9 mouse cellular contexts compared by ENCODE assay signal in the genomic region with DNA sequence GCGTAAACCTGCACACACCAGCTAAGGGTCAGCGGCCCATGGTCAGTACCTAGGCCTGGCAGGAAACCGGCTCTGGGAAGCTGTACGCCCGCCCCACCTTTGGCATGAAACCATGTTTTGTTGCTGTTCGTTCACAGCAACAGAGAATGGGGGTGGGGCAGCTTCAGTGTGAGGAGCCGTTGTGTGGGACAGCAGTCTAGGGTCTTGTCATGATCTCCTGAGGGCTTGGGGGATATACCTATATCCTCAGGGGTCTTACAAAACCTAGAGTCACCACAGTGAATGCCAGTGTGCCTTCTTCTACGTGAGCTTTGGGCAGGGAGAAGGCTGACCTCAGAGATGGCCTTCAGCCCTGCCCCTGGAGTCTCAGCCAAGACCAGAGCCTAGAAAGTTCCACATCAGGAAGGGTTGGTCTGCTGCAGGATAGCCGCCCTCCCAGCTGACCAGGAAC. TPM values are rescaled to one million over a fixed set of nuclear protein-coding genes. Genes with fewer than 3 reads are reported as not detected.
A peak's percentile ranks its signal among the peaks of the same experiment; 100 is the strongest.
DNase-seq lines count a peak whose midpoint lies in the region.
"Had no signal": no experiment of that assay in that cellular context is flagged by ENCODE, and none has a peak within 500 bp of the region (broad histone marks: within the 10 kb centered on the region; RNA-seq: fewer than 3 reads in every experiment).

No protein-coding gene starts in this region.

- DNase-seq in adrenal gland, postnatal 14 days = peak; percentile 75
- DNase-seq in adrenal gland, adult 18-20 months (ENCODE audit: low spot score in 2 of 2) = no peak
- DNase-seq in urinary bladder, postnatal 14 days (ENCODE audit: low spot score) = peak; percentile 49
- DNase-seq in urinary bladder, postnatal 10 days (ENCODE audit: low spot score) = no peak
- peak; percentile 86 to 91 for DNase-seq in kidney, postnatal 36 days
- no peak for DNase-seq in spleen, adult 12 weeks (ENCODE audit: low spot score)
- no peak for DNase-seq in cerebellum, postnatal 36 days
- no peak for DNase-seq in right cerebral cortex, adult 18-20 months
- DNase-seq: gastrocnemius, postnatal 10 days had no signal

RNA-seq across cellular contexts. Expression of gene Sept9, which starts 47.5 kb away (rescaled TPM):
- 115 and 133 TPM in 2 replicates for total RNA-seq in adrenal gland, postnatal 14 days (2021)
- 100 to 1,000 TPM; 107 to 123 TPM for total RNA-seq in adrenal gland, adult 18-20 months (2021)

Comparison
In these comparisons a context has a peak if more than half of its experiments do, and no peak if none do; other contexts are left out.
1. DNase-seq: peak in adrenal gland, postnatal 14 days (single experiment), urinary bladder, postnatal 14 days (single experiment) and kidney, postnatal 36 days (2 of 2); none in adrenal gland, adult 18-20 months (0 of 2), urinary bladder, postnatal 10 days (single experiment), spleen, adult 12 weeks (single experiment), cerebellum, postnatal 36 days (0 of 2) and right cerebral cortex, adult 18-20 months (single experiment).